Mouse (Mus musculus): ENCODE results near the gene Kctd21. TPM values are rescaled to one million over a fixed set of nuclear protein-coding genes. Genes with fewer than 3 reads are reported as not detected.
A peak's percentile ranks its signal among the peaks of the same experiment; 100 is the strongest.

The Kctd21 gene
- total RNA-seq, 4 experiments from 2014 or later, result 11.9 to 14.0 (median 12.5) TPM

- DNase-seq (ENCODE audit: low spot score in 2 of 2), result no peak
Measured at GRCm38 (mm10) chr7:97347464-97347863, 15.3 kb downstream of the Kctd21 start.

- no peak for DNase-seq (ENCODE audit: low spot score in 2 of 2)
Measured at GRCm38 (mm10) chr7:97348318-97348717, 16.2 kb downstream of the Kctd21 start.

GRCm38 (mm10) chr7:97348836-97349235, 16.7 kb downstream of the Kctd21 start:
- DNase-seq (ENCODE audit: low spot score in 2 of 2), result no peak

- no peak for DNase-seq (ENCODE audit: low spot score in 2 of 2)
Measured at GRCm38 (mm10) chr7:97349438-97349837, 17.3 kb downstream of the Kctd21 start.

- no peak for DNase-seq (ENCODE audit: low spot score in 2 of 2)
Measured at GRCm38 (mm10) chr7:97350891-97351290, 18.8 kb downstream of the Kctd21 start.

- DNase-seq (ENCODE audit: low spot score in 2 of 2), result no peak
Measured at GRCm38 (mm10) chr7:97351792-97352513, 19.8 kb downstream of the Kctd21 start.

GRCm38 (mm10) chr7:97353356-97353755, 21.2 kb downstream of the Kctd21 start:
- no peak for DNase-seq (ENCODE audit: low spot score in 2 of 2)

GRCm38 (mm10) chr7:97355068-97355841, 23.1 kb downstream of the Kctd21 start:
- no peak for DNase-seq (ENCODE audit: low spot score in 2 of 2)

- DNase-seq (ENCODE audit: low spot score in 2 of 2), result no peak
Measured at GRCm38 (mm10) chr7:97356253-97356652, 24.1 kb downstream of the Kctd21 start.

- DNase-seq (ENCODE audit: low spot score in 2 of 2), result peak in 1 of 2 experiments; percentile 45
Measured at GRCm38 (mm10) chr7:97356875-97357276, 24.7 kb downstream of the Kctd21 start.

GRCm38 (mm10) chr7:97357840-97358239, 25.7 kb downstream of the Kctd21 start:
- no peak for DNase-seq (ENCODE audit: low spot score in 2 of 2)

- no peak for DNase-seq (ENCODE audit: low spot score in 2 of 2)
Measured at GRCm38 (mm10) chr7:97358347-97358746, 26.2 kb downstream of the Kctd21 start.

- no peak for DNase-seq (ENCODE audit: low spot score in 2 of 2)
Measured at GRCm38 (mm10) chr7:97360166-97360565, 28.0 kb downstream of the Kctd21 start.

- no peak for DNase-seq (ENCODE audit: low spot score in 2 of 2)
Measured at GRCm38 (mm10) chr7:97360955-97361354, 28.8 kb downstream of the Kctd21 start.

- DNase-seq (ENCODE audit: low spot score in 2 of 2), result no peak
Measured at GRCm38 (mm10) chr7:97361467-97361866, 29.3 kb downstream of the Kctd21 start.

GRCm38 (mm10) chr7:97365887-97366286, 33.8 kb downstream of the Kctd21 start:
- no peak for DNase-seq (ENCODE audit: low spot score in 2 of 2)

- no peak for DNase-seq (ENCODE audit: low spot score in 2 of 2)
Measured at GRCm38 (mm10) chr7:97375101-97375500, 43.0 kb downstream of the Kctd21 start.

GRCm38 (mm10) chr7:97375906-97376305, 43.8 kb downstream of the Kctd21 start:
- DNase-seq (ENCODE audit: low spot score in 2 of 2), result no peak

- no peak for DNase-seq (ENCODE audit: low spot score in 2 of 2)
Measured at GRCm38 (mm10) chr7:97379304-97379703, 47.2 kb downstream of the Kctd21 start.

- no peak for DNase-seq (ENCODE audit: low spot score in 2 of 2)
Measured at GRCm38 (mm10) chr7:97380500-97381123, 48.5 kb downstream of the Kctd21 start.

GRCm38 (mm10) chr7:97382661-97383060, 50.5 kb downstream of the Kctd21 start:
- DNase-seq (ENCODE audit: low spot score in 2 of 2), result no peak

- DNase-seq (ENCODE audit: low spot score in 2 of 2), result no peak
Measured at GRCm38 (mm10) chr7:97383496-97384132, 51.5 kb downstream of the Kctd21 start.
